8 mouse cellular contexts compared by ENCODE assay signal in genomic region chr19:44332833-44333623, GRCm38 (mm10). TPM values are rescaled to one million over a fixed set of nuclear protein-coding genes. Genes with fewer than 3 reads are reported as not detected.
DNase-seq lines count a peak whose midpoint lies in the region; ATAC-seq lines count a peak whose summit lies in the region.

Scd4 (plus strand) TSS chr19:44333092.

- DNase-seq in heart, adult 11 months, result peak; percentile 94
- DNase-seq in cerebellum, adult 11-12 months, result peak; percentile 79
- DNase-seq in heart, postnatal 10 days, result peak; percentile 63 to 66
- DNase-seq in left cerebral cortex, postnatal 25 days (ENCODE audit: low spot score in 2 of 2), result peak; percentile 51 to 81
- DNase-seq in urinary bladder, postnatal 4 days (ENCODE audit: low spot score in 2 of 2), result no peak
- DNase-seq in gastrocnemius, postnatal 25 days, result no peak

- H3K27ac ChIP-seq in heart, embryonic 11.5 days (ENCODE audit: low read depth, low read length), result no peak within 1 kb of the TSS
- H3K27ac ChIP-seq in intestine, embryonic 16.5 days (ENCODE audit: low read length), result no peak within 1 kb of the TSS

- ATAC-seq in heart, embryonic 11.5 days (replicated peaks; ENCODE audit: insufficient number of reproducible peaks, low FRiP score, low TSS enrichment), result no peak
- no peak for ATAC-seq in intestine, embryonic 16.5 days

- peaks cover 4% of the 10 kb centered on the region for H3K4me1 ChIP-seq in heart, embryonic 11.5 days (ENCODE audit: control insufficient read depth, insufficient read depth, low read length)
- H3K4me1 ChIP-seq in intestine, embryonic 16.5 days (ENCODE audit: control insufficient read depth, insufficient read depth, low read length), result no peaks in the 10 kb centered on the region

- no peak within 1 kb of the TSS for H3K4me3 ChIP-seq in heart, embryonic 11.5 days (ENCODE audit: low read depth, low read length)
- H3K4me3 ChIP-seq in intestine, embryonic 16.5 days (ENCODE audit: low read length), result no peak within 1 kb of the TSS

- 69% methylated on average over 10 of the region's 10 CpGs for WGBS in heart, embryonic 11.5 days (ENCODE audit: insufficient replicate concordance)
- WGBS in intestine, embryonic 16.5 days, result 87% methylated on average over 10 of the region's 10 CpGs

- no peaks in the 10 kb centered on the region for H3K9me3 ChIP-seq in heart, embryonic 11.5 days (replicated peaks; ENCODE audit: control insufficient read depth, low read length)
- no peaks in the 10 kb centered on the region for H3K9me3 ChIP-seq in intestine, embryonic 16.5 days (ENCODE audit: control insufficient read depth, low read length)

- no peak within 1 kb of the TSS for H3K4me2 ChIP-seq in heart, embryonic 11.5 days
- no peak within 1 kb of the TSS for H3K4me2 ChIP-seq in intestine, embryonic 16.5 days (ENCODE audit: low read depth, low read length)

- intact Hi-C loops in heart, postnatal 10 days (cut with DNase I), result no loop called here
- intact Hi-C loops in left cerebral cortex, postnatal 25 days (cut with DNase I), result loop anchor here (1.0 to 2.0 kb wide), 3 partner anchors 18 to 49 kb away; no protein-coding TSS in a partner anchor

- no peak within 1 kb of the TSS for H3K9ac ChIP-seq in heart, embryonic 11.5 days (ENCODE audit: low read depth, low read length)
- no peak within 1 kb of the TSS for H3K9ac ChIP-seq in intestine, embryonic 16.5 days (ENCODE audit: low read depth, low read length)

- H3K36me3 ChIP-seq in heart, embryonic 11.5 days (ENCODE audit: control insufficient read depth, insufficient read depth, low read length), result no peaks in the 10 kb centered on the region
- H3K36me3 ChIP-seq in intestine, embryonic 16.5 days (ENCODE audit: control insufficient read depth, insufficient read depth, low read length), result no peaks in the 10 kb centered on the region

- no peaks in the 10 kb centered on the region; the same call in 1 of the 2 replicates for H3K27me3 ChIP-seq in heart, embryonic 11.5 days (ENCODE audit: control insufficient read depth, insufficient read depth, low read length)
- no peaks in the 10 kb centered on the region for H3K27me3 ChIP-seq in intestine, embryonic 16.5 days (replicated peaks; ENCODE audit: control insufficient read depth, insufficient read depth, low read length)

RNA-seq across cellular contexts. Expression of gene Scd4, which starts in this region (rescaled TPM):
- 0.11 and 0.18 TPM in 2 replicates for polyA plus RNA-seq in heart, embryonic 11.5 days (2014; fragmentation: Nextera tagmentation; extraction: Ambion mirVana)
- total RNA-seq in heart, postnatal 10 days (2021), result 10 to 100 TPM; 44.0 to 67.2 TPM
- 1 to 10 TPM; 2.2 to 2.3 TPM for total RNA-seq in left cerebral cortex, postnatal 25 days (2021)
- under 1 TPM; 0.15 to 0.16 TPM for total RNA-seq in gastrocnemius, postnatal 25 days (2021)
- polyA plus RNA-seq in intestine, embryonic 16.5 days (2015; fragmentation: Nextera tagmentation; extraction: Ambion mirVana), result 0.09 and 0.22 TPM in 2 replicates

Comparison
In these comparisons a context has a peak if more than half of its experiments do, and no peak if none do; other contexts are left out.
1. RNA of gene Scd4 (total RNA-seq): 44.0 to 67.2 TPM in heart, postnatal 10 days; 2.2 to 2.3 TPM in left cerebral cortex, postnatal 25 days and 0.15 to 0.16 TPM in gastrocnemius, postnatal 25 days; every median in the first group is over 10 times any median in the second.
2. DNase-seq: peak in heart, adult 11 months (single experiment), cerebellum, adult 11-12 months (single experiment), heart, postnatal 10 days (2 of 2) and left cerebral cortex, postnatal 25 days (2 of 2); none in urinary bladder, postnatal 4 days (0 of 2) and gastrocnemius, postnatal 25 days (single experiment).